Mouse (Mus musculus): Measurements from ENCODE around the gene Picalm. TPM values are rescaled to one million over a fixed set of nuclear protein-coding genes. Genes with fewer than 3 reads are reported as not detected.
"Not testable (repeated sequence)": the region's sequence is repeated elsewhere in the genome, so short reads cannot be mapped to it uniquely, and the experiment has no call there.

Gene Picalm
- total RNA-seq, 4 experiments from 2014 or later, result 106 to 151 (median 133) TPM

DNA sequence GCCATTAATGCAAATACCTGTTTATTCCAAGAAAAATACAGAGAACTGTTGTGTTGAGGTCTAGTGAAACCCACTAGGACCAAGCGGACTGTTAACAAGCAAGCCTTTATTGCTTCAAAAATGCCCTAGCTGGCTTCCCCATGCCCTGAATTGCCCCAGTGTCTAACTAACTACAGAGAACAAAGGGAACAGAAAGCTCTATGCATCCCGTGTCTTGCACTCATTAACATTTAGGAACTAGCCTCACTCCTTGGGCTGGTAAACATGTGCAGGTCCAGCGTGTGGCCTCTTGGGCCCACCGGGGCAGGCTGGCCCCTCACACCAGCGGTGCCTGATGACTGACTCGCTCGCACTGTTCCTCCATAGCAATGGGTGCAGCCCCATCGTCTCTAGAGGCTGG is 86.5 kb downstream of the Picalm start:
- DNase-seq, result no peak

DNA sequence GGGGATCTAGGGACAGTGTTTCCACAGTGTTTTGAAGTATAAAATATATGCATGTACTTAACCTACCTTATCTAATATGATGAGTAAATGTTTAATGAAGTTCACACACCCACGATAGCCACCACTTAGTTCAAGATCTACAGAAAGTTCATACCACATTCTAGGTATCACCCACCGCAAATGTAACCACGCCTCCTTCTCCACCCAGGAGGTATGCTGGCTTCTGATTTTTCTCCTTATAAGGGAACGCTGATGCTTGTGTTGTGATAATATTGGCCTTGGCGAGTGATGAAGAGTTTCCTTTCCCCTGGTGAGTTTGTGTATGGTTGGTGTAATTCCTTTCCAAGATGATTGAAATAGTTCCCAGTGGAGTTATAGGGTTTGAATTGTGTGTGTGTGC is 88.1 kb downstream of the Picalm start:
- DNase-seq, result no peak

DNA sequence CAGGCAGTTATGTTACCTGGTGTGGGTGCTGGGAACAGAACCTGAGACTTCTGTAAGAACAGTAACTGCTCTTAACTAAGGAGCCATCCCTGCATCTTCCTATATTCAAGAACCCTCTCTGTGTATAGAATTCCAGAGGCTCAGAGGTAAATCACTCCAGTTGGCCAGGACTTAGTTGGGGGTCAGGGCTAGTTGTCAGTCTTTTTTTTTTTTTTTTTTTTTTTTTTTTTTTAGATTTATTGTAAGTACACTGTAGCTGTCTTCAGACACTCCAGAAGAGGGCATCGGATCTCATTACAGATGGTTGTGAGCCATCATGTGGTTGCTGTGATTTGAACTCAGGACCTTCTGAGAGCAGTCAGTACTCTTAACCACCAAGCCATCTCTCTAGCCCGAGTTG is 91.5 kb downstream of the Picalm start:
- DNase-seq, result no peak

DNA sequence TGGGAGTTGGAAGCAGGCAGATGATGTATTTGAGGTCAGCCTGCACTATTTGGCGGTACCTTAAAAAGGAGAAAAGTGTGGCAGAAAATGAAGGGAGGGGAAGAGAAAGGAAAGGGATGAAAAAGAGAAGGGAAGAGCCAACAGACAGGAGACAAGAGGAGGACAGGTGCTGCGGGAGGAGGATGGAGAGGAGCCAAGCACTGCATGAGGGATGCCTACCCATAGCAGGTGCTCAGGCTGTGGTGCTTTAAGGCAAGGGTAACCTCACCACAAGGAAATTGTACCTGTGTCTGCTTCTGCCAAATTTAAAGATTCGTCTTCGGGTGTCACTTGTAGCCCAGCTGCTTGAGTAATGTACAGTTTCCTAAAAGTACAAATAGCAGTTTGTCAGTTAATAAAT is 98.1 kb downstream of the Picalm start:
- no peak for DNase-seq

DNA sequence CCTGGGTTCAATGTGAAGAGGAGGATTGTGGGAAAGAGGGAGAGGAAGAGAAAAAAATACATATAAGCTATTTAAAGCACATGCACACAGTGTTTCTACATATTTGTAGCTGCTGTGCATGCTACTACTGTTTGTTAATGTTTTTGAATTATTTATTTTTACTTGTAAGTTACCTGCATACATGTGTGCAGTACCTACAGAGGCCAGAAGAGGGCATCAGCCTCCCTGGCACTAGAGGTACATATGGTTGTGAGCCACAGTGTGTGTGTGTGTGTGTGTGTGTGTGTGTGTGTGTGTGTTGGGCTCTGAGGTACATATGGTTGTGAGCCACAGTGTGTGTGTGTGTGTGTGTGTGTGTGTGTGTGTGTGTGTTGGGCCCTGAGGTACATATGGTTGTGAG is 98.9 kb downstream of the Picalm start:
- not testable (repeated sequence) for DNase-seq

DNA sequence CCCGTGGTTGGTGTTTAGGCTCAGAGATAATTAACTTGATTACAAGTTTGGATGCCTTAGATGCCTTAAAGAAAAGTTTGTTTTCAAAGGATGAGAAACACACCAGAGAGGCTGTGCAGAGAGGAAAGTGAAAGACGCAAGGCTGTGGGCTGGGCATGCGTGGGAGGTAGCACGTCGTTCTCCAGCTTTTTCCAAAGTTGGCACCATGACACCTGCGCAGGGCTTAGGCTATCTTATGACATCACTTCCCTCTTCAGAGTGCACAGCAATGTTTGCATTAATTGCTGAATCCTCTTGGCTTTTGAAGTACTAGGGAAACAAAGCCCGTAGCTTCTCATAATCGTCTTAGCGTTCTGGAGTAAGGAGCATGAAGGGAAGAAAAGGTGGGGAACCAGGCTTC is 101.4 kb downstream of the Picalm start:
- DNase-seq, result no peak

DNA sequence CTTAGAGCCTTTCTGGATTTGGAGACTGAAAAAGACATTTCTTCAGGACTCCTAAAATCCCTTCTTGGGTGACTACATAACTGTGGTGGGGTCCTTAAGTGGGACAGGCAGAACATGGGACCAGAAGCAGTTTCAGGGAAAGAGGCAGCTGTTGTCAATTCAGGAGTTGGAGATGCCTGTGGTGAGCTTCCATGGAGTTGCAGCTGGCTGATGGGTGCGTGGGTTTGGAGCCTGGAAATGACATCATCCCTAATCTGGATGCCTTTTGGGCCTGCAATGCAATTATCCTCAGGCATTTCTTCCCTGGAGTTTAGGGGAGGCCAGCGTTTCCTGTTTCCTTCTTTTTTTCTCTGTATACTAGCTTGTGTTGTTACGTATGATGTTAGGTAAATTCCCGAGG is 103.9 kb downstream of the Picalm start:
- DNase-seq, result no peak

DNA sequence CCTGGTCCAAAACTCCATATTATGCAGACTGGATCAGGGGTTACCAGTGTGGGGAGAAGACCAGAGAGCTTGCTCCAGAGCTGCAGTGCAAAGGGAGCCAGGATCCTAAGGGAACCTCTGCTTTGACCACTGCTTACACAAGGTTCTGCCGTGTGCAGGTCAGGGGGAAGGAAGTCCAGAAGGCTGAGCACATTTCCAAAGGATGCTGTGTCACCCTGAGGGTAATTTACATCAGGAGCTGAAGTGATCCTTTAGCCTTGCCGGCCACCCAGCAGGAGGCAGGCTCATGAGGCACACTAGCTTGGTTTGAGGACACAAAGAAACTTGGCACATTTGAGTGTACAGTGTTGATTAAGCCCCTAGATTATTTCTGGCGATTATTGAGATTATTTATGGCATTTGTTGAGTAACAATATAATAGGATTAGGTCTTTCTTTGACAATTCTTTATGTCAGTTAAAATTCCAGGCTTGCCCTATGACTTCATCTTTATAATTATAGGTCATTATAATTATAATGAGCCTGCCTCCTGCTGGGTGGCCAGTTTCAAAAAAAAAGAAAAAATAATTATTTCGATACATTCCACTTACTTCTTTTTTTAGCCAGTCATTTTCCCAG is 106.4 kb downstream of the Picalm start:
- DNase-seq, result no peak

DNA sequence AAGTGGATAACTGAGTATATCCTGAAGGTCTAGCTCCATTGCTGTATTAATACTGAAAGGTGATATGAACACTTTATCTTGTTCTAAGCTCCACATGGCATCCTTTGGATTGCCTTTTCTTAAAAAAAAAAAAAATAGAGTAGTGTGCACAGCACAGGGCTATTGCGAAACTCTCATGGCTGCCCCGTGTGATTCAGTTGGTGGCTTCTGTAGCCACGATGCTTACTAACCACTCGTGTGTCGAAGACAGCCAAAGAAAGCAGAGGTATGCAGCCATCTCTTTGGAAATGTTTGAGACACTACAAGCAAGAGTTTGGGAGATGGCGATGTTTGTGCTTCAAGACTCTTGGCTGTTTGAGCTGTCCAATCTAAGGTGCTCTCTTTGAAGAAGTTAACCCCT is 113.1 kb downstream of the Picalm start:
- DNase-seq, result no peak

DNA sequence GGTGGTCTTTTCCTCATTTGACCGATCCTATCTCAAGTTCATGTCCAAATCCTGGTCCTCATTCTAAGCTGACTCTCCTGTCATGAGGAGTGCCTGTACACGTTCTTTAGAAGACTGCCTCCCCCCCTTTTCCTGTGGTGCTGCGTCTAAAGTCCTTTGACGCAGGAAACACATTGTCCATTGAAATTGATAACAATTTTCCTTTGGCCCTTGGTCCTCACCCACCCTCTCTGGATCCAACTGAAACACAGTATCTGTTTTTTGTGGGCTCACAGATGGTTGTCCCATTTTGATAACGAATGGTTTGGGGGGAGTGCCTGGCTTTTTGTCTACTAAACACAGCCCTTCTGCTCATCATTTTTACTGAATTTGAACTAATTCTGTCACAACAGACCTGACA is 113.6 kb downstream of the Picalm start:
- no peak for DNase-seq

DNA sequence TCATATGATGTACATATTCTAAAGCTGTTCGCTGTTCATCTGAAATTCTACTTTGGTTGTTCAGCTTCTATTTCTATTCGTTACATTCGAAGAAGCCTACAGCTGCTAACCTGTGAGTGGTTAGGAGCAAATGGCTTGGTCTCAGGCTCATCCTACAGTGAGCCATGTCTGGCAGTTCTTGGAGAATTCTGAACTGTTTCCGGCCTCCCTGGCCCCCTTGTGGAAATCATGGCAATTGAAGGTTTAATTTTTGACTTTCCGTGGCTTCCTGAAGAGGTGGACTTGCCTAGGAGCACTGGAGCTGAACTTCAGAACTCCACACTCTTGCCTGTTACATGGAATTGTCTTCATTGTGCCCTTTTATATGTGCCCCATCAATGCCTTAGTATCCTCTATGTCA is 122.9 kb downstream of the Picalm start:
- no peak for DNase-seq

DNA sequence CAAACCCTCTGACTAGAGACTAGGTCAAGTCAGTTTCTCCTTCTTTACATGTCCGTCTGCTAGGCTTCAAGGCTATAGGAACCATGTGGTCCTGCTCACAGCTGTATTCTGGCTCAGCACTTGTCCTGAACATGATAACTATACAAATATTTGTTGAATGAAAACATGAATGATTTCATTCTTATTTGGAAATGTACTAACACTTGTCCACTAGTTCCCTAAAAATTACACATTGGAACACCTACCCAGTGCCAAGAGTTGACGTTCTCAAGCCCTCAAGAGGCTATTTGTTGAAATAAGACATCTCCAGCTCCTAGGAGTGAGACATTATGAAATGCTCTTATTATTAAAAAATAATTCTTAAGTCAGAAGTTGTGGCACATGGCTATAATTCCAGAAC is 128.7 kb downstream of the Picalm start:
- DNase-seq, result no peak

DNA sequence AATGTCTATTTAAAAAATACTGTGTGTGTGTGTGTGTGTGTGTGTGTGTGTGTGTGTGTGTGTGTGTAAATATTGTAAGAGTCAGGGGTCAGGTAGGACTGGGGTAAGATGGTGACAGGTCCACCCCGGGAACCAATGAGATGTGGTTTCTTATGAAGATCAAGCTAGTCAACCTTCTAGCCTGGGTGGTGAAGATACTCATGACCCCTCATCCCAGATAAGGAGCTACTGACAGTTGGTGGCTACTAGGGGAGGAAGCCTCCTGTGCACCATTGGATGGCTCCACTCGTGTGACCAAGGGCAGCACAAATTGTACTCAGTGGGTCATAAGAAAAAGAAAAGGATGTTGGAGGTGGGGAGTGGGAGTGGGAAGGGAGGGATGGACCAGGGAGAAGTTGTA is 129.9 kb downstream of the Picalm start:
- no peak for DNase-seq

DNA sequence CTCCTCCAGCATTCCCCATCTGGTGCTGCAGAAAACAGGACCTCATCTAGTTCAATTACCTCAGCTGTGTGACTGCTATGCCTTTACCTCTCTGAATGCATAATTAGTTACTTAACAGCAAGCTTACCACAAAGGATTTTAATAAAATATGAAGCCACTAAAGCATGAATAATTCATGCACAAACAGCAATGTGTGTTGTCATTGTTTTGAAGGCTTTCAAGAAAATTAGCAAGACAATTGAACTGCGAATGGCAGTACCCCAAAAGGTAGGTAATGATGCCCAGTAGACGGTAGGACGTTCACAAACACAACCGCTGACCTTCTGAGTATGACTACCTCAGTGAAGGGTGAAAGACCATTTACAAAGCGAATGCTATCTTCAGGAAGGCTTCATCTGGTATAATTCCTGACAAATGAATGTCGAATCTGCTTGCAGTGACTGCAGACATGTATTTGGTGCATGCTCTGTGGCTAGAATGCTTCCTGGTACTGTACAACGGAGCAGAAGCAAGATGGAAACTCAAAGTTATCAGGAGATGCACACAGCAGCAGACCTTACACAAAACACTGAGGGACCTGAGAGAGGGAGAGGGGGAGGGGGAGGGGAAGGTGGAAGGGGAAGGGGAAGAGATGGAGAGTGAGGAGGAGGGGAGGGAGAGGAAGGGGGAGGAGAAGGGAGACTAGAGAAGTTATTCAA is 132.0 kb downstream of the Picalm start:
- no peak for DNase-seq

Other genes starting within 250 kb of the Picalm start
- gene Ccdc81, start 226.6 kb upstream of the Picalm start, total RNA-seq (2022), result under 1 TPM; 0.09 to 0.40 (median 0.22) TPM
- 100 to 1,000 TPM in 1 of 4 experiments, 10 to 100 TPM in 3; 70.5 to 124 (median 93.3) TPM for gene Hikeshi, start 189.0 kb upstream of the Picalm start, total RNA-seq (2022)
- 10 to 100 TPM; 44.8 to 61.1 (median 52.2) TPM for gene Eed, start 149.2 kb upstream of the Picalm start, total RNA-seq (2022)
- gene Ccdc83, start 135.6 kb downstream of the Picalm start, total RNA-seq (2022), result not detected
- 1 to 10 TPM; 4.1 to 7.1 (median 6.0) TPM for gene Sytl2, start 172.0 kb downstream of the Picalm start, total RNA-seq (2022)

Measured in adrenal gland, adult 8-10 months (tissue).